Mouse (Mus musculus) left cerebral cortex, postnatal 25 days (tissue): ENCODE measurements around the gene Gm6465. TPM values are rescaled to one million over a fixed set of nuclear protein-coding genes. Genes with fewer than 3 reads are reported as not detected.
"Not testable (repeated sequence)": the region's sequence is repeated elsewhere in the genome, so short reads cannot be mapped to it uniquely, and the experiment has no call there.

Experiments used
- DNase-seq, 2 experiments: peaks; one replicate each; pipeline ENCODE4 v3.0.0; 2022; ENCODE audit warnings: low spot score in 2 of 2, mixed read lengths in 1 of 2
- intact Hi-C: fragments of 180-260 bp; cut with DNase I; formaldehyde crosslinking; loops from one replicate; pipeline ENCODE4 v1.15.1; 2025
- total RNA-seq, 2 experiments: library from RNA; stranded (reverse); gene quantifications; 2 replicates each; pipeline ENCODE4 v1.2.3; 2021

The Gm6465 gene
- total RNA-seq = not detected

DNA sequence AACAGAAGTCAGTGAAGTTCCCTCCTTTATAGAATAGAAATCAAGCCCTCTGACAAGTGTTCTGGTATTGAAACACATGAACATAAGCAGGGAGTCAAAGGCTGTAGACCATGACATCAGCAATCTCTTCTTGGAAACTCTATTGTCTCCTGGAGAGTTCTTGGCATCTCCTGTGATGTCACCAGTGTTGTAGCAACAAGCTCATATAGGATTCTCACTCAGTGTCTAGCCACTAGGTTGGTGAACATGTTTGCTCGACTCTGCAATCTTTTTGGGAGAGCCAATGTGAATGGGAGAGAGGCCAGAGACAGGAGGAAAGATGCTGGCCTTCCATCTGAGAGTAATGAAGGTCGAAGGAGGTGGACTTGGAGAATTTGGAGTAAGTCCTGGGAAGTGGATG is at the start of gene Gm6465:
Gm6465 (plus strand) TSS at position 301 of the 400 bp plus-strand sequence.
- DNase-seq, intact Hi-C loops: not testable (repeated sequence)

DNA sequence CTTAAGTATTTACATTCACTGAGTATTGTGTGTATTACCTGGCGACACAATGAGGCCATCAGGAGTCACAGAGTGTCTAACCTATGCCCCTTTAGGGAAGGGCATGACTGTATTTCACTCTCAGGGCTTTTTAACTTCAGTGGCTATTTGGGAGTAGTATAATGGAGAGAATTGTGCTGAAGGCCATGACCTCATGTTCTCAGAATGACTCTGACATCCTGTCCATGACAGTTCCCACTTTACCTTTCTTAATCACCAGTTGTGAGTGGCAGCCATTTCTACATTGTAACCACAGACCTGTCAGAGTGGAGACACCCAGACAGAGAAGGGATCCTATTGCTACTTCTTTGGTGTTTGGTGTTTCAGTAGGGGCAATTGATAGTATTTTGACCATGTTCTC is 485 bp downstream of the Gm6465 start:
- DNase-seq, intact Hi-C loops: not testable (repeated sequence)

DNA sequence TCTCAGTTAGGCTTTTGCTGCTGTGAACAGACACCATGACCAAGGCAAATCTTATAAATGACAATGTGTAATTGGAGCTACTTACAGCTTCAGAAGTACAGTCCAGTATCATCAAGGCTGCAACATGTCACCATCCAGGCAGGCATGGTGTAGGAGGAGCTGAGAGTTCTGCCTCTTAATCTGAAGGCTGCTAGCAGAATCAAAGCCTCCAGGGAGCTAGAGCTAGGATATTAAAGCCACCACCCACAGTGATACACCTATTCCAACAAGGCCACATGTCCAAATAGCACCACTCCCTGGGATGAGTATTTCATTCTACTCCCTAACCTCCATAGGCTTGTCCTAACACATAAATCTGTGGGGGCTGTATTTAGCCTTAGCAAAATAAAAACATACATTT is 12.6 kb downstream of the Gm6465 start:
- DNase-seq, intact Hi-C loops: not testable (repeated sequence)

Other genes starting within 250 kb of the Gm6465 start
- not detected for gene Gm8922, start 163.6 kb upstream of the Gm6465 start, total RNA-seq
- not detected for gene Gm8926, start 75.0 kb upstream of the Gm6465 start, total RNA-seq
- gene 4933402N22Rik, start 72.5 kb downstream of the Gm6465 start, total RNA-seq = not detected